Mouse (Mus musculus): ENCODE results near the gene Ablim1.

Gene Ablim1

GRCm38 (mm10) chr19:57185021-57185420, 129.7 kb downstream of the Ablim1 start:
- ATAC-seq (ENCODE audit: low TSS enrichment): no peak

GRCm38 (mm10) chr19:57182938-57183720, 131.6 kb downstream of the Ablim1 start:
- ATAC-seq (ENCODE audit: low TSS enrichment): no peak

DNA sequence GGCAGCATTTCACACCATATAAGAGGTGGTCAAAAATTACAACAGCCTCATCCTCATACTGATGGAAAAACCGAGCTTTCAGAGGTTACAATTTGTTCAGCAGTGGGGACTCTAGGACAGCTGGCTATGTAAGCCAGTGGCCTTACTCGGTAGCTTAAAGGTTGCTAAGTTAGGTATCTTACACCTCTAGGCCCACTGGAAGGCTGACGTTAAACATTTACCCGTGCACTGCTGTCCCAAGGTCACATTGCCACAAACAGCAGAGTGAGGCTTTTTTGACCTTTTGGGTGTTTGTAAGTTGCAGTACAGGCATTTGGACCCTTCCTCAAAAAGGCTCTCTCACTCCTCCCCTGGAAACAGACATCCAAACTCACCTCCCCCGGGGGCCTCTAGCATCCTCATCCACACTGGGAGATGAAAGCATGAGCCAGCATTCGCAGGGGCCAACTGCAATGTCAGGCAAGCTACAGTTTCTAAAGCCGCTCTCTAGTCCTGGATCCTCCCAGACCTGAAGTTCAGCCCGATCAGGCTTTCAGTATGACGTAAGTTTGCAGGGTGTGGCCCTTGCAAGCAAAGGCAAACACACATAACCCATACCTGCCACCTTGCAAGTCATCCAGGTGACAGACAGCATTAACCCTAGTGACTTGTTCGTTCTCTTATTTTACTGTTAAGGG, 132.7 kb downstream of the Ablim1 start:
- ATAC-seq (ENCODE audit: low TSS enrichment): no peak

DNA sequence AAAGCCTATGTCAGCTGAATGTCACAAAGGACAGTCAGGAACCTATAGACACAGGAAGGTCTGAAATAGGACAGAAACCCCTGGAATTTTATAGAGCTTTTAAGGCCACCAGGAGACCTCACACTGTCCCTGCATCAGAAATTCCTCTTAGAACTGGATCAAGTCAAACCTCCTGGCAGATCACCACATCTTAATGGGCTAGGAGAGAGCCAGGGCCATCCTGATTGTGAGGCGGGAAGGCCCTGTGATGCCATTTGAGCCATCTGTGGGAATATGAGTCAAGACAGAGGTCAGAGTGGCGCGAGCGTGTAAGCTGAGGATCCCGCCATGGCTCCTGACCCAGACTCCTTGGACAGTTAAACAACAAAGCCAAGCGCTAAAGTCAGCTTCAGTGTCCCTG, 133.4 kb downstream of the Ablim1 start:
- ATAC-seq (ENCODE audit: low TSS enrichment): no peak

DNA sequence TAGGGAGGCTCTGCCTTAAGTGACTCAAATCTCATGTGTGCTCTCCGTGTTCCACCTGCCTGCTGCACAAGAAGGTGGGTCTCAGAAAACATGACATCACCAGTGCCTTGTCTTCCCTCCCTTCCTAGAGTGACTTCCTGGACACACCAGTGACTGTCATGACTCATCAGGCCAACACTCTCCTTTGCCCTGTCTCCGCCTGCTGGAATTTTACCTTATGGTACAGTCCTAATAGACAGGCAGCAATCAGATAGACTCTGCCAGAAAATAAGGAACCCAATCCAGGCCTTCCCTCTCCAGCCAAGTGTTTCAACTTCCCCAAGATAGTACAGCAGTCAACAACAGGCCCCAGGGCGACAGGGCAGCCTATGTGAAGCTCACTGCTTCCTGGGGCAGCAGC, 133.8 kb downstream of the Ablim1 start:
- ATAC-seq (ENCODE audit: low TSS enrichment): no peak

DNA sequence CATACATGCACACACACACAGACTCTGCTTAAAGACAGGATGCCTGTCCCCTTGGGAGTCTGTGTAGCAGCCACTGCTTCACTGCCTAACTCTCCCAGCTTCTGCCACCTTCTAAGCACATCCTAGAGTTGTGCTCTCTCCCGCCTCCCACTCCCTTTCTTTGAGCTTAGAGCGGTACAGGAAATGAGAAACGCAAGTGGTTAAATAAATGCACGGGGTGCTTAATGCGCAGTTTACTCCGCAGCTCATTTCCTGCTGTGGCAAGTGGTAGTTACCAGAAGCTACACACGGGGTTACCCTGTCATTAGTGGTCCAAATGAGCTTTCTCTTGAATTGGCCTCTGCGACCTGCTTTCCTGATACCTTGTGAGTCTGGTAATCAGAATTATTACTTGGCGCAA, 134.4 kb downstream of the Ablim1 start:
- peak; percentile 81 for ATAC-seq (ENCODE audit: low TSS enrichment)

- ATAC-seq (ENCODE audit: low TSS enrichment): no peak
Observed at GRCm38 (mm10) chr19:57179269-57179668, 135.4 kb downstream of the Ablim1 start.

DNA sequence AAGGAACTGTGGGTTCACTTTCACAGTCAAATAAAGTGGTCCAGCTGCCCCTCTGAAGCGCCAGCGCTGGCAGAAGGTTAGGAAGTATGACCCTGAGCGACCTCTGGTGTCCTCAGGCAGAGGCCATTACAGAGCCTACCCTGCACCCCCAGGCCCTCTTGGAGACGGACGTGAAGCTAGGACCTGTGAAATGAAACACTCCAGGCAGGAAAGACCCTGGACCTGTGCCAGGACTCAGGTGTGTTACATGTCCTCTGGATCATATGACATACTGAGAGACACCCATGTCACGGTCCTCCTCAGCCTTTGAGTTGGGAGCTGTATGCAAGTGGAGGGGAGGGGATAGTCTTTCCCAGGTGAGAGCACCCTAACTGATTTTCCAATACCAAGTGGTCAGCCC, 137.4 kb downstream of the Ablim1 start:
- no peak for ATAC-seq (ENCODE audit: low TSS enrichment)

GRCm38 (mm10) chr19:57175077-57175476, 139.6 kb downstream of the Ablim1 start:
- no peak for ATAC-seq (ENCODE audit: low TSS enrichment)

DNA sequence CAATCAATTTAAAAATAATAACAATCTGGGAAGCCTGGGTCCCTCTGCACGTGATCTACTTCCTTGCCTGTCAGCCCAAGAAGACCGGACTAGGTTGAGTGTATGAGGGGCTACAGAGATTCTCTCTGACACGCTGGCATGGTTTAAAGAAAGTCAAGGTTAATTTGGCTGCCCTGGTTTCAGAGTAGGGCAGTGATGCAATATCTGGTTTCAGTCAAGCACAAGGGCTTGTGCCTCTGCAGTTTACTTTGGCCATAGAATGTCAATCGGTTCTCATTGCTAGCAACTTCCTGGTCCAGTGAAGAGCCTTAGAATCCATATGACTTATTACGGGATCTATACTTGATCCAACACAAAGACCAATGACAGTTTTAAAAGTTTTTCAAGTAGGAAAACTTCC, 140.2 kb downstream of the Ablim1 start:
- no peak for ATAC-seq (ENCODE audit: low TSS enrichment)

DNA sequence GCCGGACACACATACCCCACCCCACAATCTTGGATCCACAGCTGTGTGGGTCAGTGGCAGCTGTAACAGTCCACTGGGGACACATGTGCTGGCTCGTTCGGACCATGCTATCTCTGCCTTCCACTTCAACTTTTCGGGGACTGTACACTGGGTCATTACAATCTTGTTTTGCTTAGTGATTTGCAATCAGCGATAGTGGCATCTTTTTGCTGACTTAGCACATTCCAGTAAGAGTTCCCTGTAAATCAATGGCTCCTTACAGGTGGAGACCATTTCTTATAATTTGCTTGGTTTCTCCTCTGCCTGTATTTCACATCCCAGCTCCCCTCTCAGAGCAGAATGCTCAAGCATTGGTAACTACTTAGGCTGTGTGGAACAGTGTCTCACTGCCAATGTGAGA, 140.7 kb downstream of the Ablim1 start:
- ATAC-seq (ENCODE audit: low TSS enrichment): no peak

- ATAC-seq (ENCODE audit: low TSS enrichment): no peak
Observed at GRCm38 (mm10) chr19:57172321-57172720, 142.4 kb downstream of the Ablim1 start.

DNA sequence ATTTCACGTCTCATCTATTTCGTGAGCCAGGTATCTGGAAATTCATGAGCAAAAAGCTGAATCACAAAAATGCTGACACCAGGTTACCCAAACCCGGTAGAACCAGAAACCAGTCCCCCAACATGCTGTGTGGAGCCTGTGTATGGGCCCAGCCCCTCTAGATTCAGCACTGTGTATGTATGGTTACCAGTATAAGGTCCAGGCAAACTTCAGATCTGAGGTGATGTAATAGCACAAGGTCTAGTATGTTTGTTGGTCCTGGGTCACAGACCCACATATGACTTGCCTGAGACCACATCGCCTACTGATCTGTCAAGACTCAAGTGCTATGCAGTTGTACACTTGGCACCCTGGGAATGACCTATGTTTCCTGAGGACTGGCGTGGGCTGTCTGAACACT, 143.8 kb downstream of the Ablim1 start:
- ATAC-seq (ENCODE audit: low TSS enrichment): no peak

DNA sequence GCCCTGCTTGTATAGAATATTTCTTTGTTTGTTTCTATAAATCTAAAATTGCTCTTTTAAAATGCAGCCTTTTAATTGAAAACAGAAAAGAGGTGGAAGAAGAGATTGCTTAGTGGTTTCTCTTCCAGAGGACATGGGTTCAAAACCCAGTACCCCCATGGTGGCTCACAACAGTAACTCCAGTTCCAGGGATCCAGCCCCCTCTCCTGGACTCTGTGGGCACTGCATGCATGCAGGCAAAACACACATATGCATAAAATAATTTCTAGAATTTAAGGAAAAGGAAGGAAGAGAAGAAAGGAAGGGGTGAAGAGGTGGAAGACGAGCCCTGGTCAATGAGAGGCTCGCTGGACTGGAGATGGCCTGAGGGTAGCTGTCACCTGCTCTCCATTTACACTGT, 145.2 kb downstream of the Ablim1 start:
- no peak for ATAC-seq (ENCODE audit: low TSS enrichment)

GRCm38 (mm10) chr19:57167721-57168120, 147.0 kb downstream of the Ablim1 start:
- ATAC-seq (ENCODE audit: low TSS enrichment): peak; percentile 48; the same call in 1 of the 2 replicates

- ATAC-seq (ENCODE audit: low TSS enrichment): peak; percentile 35
Observed at GRCm38 (mm10) chr19:57164882-57165281, 149.8 kb downstream of the Ablim1 start.

DNA sequence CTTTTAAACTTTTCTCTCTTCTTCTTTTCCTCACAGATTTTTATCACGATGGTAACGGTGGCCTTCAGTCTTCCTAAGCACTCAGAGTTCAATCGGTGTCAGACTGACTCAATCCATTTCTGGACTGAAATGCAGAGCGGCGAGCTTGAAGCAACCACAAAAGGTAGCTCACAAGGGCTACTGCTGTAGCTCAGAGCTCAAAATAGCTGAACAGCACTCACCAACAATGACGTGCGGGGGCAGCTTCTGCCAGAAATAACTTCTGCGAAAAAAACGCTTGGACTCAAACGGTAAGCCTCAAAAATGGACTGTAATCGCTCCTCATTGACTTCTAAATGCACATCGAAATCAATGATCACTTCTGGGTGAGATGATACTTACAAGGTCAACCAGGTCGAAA, 151.4 kb downstream of the Ablim1 start:
- ATAC-seq (ENCODE audit: low TSS enrichment): peak; percentile 31

- peak; percentile 14; the same call in 1 of the 2 replicates for ATAC-seq (ENCODE audit: low TSS enrichment)
Observed at GRCm38 (mm10) chr19:57161978-57162727, 152.6 kb downstream of the Ablim1 start.

DNA sequence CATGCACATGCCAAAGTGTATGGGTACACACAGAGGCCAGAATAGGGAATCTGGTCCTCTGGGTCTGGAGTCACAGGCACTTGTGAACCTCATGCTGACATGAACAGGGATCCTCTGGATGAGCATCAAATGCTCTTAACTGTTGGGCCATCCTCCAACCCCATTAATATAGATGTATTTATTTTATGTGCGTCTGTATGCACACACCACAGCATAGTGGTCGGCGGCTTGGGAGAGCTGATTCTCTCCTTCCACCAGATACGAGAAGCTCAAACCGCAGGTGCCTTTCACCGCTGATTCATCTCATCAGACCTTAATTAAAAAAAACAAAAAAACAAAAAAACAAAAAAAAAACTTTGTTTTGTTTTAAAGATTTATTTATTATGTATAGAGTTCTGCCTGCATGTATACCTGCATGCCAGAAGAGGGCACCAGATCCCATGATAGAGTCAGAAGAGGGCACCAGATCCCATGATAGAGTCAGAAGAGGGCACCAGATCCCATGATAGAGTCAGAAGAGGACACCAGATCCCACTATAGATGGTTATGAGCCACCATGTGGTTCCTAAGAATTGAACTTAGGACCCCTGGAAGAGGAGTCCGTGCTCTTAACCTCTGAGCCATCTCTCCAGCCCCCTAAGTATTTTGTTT, 153.6 kb downstream of the Ablim1 start:
- ATAC-seq (ENCODE audit: low TSS enrichment): no peak

GRCm38 (mm10) chr19:57157731-57158343, 156.9 kb downstream of the Ablim1 start:
- no peak for ATAC-seq (ENCODE audit: low TSS enrichment)

DNA sequence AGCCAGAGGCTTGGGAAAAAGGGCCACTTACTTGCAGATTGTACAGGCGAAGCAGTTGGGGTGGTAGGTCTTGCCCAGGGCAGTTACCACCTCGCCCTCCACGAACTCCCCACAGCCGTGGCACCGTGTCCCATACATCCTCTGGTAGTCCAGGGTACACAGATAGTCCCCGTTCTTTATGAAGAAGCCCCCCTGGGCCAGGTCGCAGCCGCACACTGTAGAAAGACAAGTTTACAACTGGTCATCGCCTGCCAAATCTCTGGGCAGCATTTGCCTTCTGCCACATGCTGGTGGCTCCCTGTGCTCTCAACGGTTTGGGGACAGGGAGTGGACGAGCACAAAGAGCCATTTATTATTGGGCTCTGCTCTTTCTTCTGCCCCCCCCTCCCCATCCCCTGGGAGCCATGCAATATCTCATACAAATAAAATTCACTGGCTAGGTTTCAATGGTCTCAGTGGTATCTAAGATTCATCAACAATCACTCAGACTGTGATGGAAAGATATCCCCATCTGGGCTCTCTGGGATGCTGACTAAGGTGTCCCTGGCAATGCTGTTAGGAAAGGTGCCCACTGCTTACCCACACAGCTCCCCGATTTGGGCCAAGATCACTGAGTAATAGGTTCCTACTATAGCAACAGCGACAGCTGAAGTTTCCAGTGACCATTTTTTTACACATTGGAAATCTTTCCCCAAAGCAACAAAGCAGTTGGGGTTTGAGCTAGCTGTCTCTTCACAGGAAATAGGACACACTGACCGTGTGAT, 159.4 kb downstream of the Ablim1 start:
- ATAC-seq (ENCODE audit: low TSS enrichment): peak; percentile 79
